Mouse (Mus musculus): ENCODE data around the gene Ttll5.
A peak's percentile ranks its signal among the peaks of the same experiment; 100 is the strongest.

Ttll5 gene

DNA sequence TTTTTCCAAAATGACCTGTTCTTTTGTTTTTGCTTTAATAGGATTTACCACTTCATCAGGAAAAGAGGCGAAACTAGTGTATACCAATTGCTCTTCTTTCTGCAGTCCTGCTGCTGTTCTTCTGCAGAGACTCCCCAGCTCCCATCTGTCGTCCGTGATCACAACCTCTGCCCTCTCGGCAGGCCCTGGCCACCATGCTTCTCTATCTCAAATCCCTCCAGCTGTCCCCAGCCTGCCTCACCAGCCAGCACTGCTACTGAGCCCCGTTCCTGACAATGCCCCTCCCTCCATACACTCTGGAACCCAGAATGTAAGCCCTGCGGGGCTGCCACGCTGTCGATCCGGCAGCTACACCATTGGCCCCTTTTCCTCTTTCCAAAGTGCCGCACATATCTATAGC, 108.8 kb downstream of the Ttll5 start:
- no peak for DNase-seq

- DNase-seq, result no peak
These were observed 112.9 kb downstream of the Ttll5 start for GRCm38 (mm10) chr12:85937384-85937783.

- DNase-seq, result no peak
These were observed 119.0 kb downstream of the Ttll5 start for GRCm38 (mm10) chr12:85943456-85943855.

DNA sequence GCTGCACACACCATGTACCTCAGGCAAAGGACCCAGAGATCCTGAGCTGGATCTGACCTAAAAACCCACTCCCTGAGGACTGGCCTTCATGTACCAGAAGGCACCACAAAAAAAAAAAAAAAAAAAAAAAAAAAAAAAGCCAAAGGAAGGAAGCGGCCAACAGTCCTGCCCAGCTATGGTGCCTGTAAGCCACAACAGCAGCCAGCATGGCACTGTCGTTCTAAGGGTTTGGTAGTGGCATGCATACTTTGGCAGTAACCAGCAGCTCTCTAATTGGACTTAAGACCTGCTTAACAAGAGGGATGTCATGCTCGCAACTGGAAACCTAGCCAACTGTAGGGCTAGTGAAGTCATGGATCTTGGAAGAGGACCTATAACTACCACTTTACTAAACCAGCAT, 120.0 kb downstream of the Ttll5 start:
- no peak for DNase-seq

- no peak for DNase-seq
These were observed 122.7 kb downstream of the Ttll5 start for GRCm38 (mm10) chr12:85947161-85947560.

DNA sequence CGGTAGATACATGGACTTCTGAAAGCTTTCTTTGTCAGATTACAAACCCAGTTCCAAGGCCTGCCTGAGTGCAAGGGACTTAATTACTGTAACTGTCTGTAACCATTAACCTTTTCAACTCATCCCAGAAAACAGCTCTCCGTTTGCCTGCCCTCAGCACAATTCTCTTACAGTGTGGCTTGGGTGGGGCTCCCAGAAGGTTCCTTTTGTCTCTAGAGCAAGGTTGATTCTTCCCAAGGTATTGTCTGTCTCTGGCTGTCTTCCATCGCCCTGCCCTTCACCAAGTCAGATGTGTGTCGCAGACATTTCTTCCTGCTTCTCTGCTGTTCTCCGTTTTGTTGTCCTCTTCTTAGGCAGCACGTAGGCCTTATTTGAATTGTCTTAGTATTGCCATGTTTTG, 125.2 kb downstream of the Ttll5 start:
- DNase-seq, result no peak

DNA sequence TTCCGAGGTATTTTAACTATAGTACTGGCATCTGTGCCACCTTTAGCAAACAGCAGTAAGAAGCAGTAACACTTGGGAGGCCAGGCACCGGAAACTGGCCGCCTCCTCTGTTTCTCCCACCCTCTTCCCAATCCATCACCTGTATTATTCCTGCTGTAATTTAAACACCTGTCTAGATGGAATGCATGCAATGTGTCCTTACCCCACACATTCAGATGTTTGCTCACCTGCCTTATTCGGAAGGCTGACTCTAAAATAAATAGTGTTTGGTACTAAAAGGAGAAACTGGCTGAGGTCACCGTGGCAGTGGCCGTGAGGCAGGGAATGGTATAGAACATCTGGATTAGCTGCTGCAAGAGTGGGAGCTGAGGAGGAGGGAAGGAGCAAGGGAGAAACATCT, 125.9 kb downstream of the Ttll5 start:
- no peak for DNase-seq

- no peak for DNase-seq
These were observed 126.6 kb downstream of the Ttll5 start for GRCm38 (mm10) chr12:85951036-85951435.

DNA sequence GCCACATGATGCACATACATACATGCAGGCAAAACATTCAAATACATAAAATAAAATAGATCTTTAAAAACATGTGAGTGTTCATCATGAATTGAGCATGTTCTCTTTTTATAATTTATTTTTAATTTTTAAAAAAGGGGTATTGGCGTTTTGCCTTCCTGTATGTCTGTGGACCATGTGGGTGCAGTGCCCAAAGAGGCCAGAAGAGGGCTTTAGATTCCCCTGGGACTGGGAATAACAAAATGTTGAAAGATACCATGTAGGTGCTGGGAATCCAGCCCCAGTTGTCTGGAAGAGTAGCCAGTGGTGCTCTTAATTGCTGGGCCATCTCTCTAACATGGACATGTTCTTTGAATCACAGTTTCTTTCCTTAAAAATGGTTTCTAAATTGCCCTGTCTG, 127.4 kb downstream of the Ttll5 start:
- DNase-seq, result no peak

DNA sequence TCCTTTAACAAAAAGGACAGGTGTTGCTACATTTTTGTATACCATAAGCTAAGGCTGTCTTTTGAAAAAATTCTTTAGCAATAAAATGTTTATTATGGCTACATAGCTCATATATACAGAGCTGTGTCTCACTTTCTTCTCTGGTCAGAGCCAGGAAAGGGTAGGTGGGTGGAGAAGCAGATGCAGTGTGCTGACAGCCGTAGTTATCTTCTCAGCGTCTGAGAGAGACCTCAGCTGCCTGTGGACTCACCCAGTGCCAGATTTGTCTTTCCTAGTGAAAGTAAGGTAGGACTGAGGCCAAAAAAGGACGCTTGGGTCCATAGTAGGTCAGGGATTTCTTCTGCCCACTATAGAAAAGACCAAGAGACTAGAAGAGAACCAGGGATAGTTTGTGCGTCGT, 127.9 kb downstream of the Ttll5 start:
- DNase-seq, result no peak

- no peak for DNase-seq
These were observed 129.7 kb downstream of the Ttll5 start for GRCm38 (mm10) chr12:85954167-85954566.

DNA sequence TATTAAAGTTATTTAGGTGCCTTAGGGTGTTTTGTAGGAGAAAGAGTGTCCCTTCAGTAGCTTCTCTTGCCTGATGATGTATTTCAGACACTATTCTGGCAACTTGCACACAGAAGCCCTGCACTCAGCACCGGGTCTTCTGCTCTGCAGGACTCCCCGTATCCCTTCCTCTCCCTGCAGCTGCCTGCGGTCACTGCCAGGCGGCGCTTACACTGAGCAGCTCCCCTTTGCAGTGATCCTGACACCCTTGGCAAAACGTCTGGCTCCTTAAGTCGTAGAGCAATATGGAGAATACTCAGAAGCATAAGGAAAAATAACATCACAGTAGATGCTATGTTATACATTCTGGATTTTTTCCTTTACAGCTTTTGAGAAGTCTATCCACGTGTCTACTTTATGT, 130.6 kb downstream of the Ttll5 start:
- no peak for DNase-seq

DNA sequence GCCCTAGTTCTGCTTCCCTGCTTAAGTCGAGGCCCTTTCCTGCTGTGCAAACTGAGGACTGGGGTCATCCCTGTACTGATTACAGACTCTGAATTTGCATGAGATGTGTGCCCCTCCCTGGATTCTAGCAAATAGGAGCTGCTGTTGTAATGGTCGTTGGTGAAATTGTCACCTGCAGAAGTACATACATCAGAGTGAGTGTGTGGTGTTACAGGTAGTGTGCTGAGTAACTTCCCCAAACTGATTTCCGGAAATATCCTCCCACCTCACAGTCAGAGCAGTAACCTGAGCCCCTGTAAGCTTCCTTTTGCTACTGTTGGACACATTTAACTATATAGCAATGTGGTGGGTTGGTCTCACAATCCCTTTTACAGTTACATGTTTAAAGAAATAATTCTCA, 131.2 kb downstream of the Ttll5 start:
- DNase-seq, result no peak

- no peak for DNase-seq
These were observed 131.8 kb downstream of the Ttll5 start for GRCm38 (mm10) chr12:85956251-85956650.

DNA sequence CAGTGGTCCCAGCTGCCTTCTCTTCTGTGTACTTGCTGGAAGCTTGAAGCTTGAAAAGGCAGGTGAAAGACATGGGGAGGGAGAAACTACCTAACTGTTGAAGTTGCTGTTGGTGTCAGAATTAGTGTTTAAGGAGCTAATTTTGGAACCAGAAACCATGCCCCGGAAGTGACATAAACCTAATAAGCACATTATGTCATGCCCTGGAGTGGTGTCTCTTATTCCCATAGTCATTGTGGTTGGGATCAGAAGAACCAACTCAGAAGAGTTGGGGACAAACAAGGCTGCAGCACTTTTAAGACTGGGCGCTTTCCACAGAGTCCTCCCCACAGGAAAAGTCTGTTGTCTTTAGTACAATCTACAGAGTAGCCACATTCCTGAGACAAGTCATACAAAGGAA, 134.0 kb downstream of the Ttll5 start:
- no peak for DNase-seq

DNA sequence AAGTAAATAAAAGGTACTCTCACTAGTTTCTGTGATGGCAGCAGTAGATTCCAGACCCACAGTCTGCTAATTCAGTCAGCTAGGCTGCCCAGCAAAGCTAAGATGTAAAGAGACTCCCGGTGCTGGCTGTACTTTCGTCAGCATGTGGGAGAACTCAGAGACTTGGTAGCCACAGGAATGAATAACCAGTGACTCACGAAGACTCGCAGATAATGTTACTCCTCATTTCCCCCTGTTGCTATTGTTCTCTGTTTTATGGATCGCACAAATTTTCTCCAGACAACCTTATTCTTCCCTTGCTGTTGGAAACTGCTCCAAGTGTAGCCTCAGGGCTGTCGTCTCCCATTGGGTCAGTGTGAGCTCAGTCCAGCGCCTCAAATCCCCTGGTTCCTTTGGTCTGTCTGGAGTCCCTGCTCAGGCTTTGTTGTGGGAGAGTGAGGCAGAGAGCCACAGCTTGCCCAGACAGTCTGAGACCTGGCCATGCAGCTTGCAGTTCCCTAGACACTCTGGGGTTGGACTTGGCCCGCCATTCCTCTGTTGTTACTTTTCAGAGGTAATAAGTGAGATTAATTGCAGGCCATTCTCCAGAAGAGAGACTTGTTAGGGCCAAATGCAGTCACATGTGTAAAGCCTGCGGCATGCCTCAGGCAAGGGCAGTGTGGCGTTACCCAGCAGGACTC, 135.5 kb downstream of the Ttll5 start:
- no peak for DNase-seq

- DNase-seq, result no peak
These were observed 136.2 kb downstream of the Ttll5 start for GRCm38 (mm10) chr12:85960699-85961098.

- DNase-seq, result no peak
These were observed 138.7 kb downstream of the Ttll5 start for GRCm38 (mm10) chr12:85963160-85963559.

GRCm38 (mm10) chr12:85963699-85964098, 139.2 kb downstream of the Ttll5 start:
- no peak for DNase-seq

DNA sequence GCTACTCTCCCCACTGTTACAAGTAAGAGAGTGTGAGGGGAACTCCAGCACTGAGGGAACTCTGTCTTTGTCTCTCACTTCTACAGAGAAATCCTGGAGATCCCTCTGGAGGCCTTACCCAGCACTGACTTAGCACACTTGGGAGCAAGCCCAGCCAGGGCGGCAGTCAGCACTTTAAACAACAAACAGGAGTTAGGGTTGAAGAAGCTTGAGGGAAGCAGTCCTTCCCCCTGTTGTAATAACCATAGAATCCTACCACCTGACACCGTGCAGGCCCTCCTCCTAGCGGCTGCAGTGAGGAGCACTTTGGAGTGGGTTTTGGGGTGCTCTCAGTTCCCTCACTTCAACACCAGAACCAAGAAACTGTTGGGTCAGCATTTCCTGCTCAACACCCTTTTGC, 140.0 kb downstream of the Ttll5 start:
- no peak for DNase-seq

GRCm38 (mm10) chr12:85967812-85968211, 143.4 kb downstream of the Ttll5 start:
- no peak for DNase-seq

DNA sequence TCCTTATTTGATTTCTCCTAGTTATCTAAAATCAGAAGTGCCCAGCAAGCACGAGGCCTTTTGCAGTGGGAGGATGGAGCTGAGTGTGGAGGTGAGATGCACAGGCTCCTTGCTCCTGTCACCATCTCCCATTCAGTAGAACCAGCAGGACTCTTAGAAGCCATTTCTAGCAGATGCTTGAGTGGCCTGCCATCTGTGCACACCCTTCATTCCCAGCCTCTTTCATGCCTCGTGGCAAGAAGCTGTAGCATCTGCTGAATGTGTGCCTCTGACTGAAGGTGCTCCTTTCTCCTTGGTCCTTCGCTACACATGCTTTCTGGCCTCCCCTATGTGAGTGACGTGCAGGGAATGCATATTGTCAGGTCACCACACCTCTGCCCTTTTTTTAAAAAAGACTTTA, 143.9 kb downstream of the Ttll5 start:
- DNase-seq, result no peak

DNA sequence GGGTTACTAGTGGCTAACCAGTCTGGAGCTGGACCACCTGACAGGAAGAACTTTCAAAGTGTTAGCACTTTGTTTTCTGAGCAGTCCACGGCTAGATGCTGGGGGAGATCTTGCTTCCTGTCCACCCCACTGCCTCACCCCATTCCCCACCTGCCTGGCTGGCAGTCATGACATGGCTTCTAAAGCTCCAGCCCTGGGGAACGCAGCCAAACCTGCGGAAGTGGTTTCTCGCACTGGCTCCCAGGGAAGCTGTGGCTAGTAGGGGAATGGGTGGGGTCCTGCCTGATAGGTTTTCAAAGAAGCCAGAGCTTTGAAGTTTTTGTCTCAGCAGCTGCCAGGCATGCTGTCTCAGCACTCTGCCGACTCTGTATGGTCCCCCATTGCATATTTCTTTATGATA, 145.1 kb downstream of the Ttll5 start:
- DNase-seq, result peak; percentile 43

- peak; percentile 83 for DNase-seq
These were observed 145.7 kb downstream of the Ttll5 start for GRCm38 (mm10) chr12:85970191-85970590.

DNA sequence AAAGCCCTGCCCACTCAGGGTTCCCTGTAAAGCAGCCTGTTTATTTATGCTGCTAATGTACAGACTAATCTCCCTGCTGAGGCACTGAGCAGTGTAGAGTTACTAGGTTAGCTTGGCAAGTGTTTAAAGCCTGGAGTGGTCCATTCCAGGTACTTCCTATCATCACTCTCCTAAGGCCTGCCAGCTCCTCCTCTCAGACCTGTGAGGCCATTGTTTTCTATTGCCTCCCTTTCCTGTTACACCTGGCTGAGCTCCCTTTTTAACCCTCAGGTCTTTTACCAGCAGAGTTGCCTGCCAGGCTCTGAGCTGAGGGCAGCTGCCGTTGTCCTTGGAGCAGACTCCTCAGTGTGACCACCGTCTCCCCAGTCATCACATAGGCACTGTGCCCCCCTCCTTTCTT, 146.3 kb downstream of the Ttll5 start:
- DNase-seq, result peak; percentile 50

- DNase-seq, result peak; percentile 42
These were observed 147.2 kb downstream of the Ttll5 start for GRCm38 (mm10) chr12:85971655-85972054.

Measured in cerebellum, adult 8-10 months (tissue).